Mouse (Mus musculus): ENCODE results near the gene Gtf2i.

The Gtf2i gene

GRCm38 (mm10) chr5:134237936-134238760, 76.4 kb downstream of the Gtf2i start:
- DNase-seq: no peak

DNA sequence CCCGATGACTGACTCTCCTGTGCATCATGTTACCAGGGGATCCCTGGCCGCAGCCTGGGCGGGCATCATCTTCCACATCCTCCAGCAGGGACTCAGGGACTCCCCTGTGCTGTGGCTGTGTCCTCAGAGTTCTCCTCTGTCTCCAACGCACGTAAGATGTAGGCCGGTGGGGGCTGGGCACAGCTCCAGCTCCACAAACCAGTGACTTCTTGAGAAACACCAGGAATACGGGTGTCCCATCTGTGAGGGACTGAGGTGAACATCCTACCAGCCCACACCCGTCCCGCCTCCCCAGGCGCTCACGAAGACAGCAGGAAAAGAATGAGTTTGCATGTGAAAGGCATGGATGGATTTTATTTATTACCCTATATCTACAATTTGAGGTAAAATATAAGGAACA, 77.1 kb downstream of the Gtf2i start:
- no peak for DNase-seq

DNA sequence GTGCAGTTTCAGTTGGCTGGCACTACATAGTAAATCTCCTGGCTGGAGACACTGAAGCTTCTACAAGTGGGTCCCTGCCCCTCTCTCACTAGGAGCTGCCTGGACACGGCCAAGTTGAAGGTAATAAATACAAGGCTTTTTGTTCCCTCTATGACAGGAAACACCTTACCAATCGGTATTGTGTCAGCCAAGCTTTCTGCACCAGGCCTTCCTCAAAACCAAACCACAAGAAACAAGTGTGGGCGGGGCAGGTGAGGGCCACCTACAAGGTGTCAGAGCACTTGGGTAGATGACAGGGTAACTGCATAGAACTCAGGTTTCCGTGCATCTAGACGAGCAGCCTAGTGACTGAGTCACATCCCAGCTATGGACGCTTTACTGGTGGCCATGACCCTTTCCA, 77.8 kb downstream of the Gtf2i start:
- no peak for DNase-seq

GRCm38 (mm10) chr5:134236241-134236640, 78.3 kb downstream of the Gtf2i start:
- DNase-seq: no peak

DNA sequence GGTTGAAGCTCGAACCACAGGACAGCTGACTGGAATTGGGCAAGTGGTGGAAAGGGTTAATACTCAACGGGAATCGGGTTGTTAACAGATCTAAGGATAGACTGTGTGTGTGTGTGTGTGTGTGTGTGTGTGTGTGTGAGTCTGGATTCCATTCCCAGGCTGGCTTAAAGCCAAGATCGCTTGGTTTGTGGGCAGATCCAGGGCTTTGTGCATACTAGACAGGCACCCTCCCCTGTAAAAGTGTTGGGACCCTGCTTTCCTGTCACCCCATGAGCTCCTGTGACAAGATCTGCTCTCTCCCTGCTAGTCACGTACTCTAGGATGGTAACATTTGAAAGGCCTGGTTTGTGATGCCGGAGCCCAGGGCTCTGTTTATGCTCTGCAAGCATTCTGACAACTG, 79.4 kb downstream of the Gtf2i start:
- peak; percentile 84 for DNase-seq

DNA sequence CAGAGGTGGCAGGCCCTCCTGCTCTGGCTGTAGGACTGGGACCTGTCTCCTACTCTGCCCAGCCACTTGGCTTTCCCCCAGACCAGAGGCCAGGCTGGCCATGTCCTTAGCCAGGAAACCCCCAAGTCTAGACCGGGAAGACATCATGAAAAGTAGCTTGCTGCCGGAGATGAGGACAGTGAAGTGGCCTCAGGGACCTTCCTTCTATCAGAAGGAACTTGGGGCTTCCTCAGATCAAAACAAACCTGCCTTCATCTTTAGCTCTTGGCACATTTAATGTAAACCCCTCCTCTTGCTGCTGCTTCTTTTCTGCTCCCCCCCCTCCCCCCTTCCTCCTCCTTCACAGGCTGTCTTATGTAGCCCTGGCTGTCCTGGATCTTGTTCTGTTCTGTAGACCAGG, 80.4 kb downstream of the Gtf2i start:
- no peak for DNase-seq

DNA sequence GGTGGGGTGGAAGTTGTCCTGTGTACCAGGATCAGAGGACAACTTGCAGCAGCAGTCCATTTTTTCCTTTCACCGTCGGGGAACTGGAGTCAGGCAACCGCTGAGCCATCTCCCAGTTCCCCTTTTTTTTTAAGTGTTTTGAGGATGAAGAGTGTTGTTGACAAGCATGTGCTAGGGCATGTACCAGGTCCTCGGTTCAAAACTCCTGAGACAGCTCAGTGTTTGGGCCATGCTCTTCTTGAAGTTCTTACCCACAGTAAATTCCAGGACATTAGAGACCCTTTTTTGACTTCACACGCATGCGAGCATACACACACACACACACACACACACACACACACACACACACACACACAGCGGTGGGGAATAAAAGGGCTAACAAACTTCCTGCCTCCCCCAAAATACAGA, 81.3 kb downstream of the Gtf2i start:
- no peak for DNase-seq

DNA sequence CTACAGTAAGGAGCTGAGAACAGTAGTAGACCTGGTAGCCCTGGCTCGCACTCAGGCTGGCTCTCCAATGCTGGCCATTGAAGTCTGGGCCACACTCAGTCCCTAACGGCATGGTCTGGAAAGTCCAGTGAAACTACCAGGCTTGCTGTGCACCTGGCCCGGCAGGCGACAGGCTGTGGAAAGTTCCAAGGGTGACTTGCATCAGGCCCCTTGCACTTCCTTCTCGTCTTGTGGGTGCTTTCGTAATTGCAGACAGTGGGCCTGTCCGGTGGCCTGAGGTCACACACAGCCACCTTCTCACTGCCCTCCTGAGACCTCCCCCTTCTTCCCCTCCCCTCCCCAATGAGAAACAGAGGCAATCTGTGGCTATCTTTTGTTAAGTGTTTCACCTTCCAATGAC, 82.0 kb downstream of the Gtf2i start:
- DNase-seq: peak; percentile 56

DNA sequence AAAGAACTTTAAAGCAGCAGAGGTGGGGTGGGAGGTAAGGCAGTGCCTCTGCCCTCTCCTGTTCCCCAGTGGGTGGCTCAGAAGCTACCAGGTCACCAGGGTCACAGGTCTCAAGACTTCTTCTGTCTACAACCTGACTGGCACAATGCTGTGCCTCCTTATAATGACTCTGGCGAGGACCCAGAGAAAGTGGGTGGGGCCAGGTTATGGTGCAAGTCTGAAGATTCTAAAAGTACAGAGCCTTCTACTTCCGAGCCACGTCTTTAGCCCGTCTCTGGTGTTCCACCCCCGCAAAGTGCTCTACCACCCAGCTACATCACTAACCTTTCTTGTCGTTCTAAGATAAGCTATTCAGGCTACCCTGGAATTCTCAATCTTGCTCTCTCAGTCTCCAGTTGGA, 82.4 kb downstream of the Gtf2i start:
- DNase-seq: peak; percentile 79

- peak; percentile 51 for DNase-seq
Measured at GRCm38 (mm10) chr5:134231376-134231775, 83.2 kb downstream of the Gtf2i start.

GRCm38 (mm10) chr5:134229391-134229790, 85.2 kb downstream of the Gtf2i start, which contains the start of gene Ncf1:
Gene Ncf1 (minus strand): TSS chr5:134229625.
- no peak for DNase-seq

- DNase-seq: peak; percentile 40
Measured at GRCm38 (mm10) chr5:134228249-134228638, 86.3 kb downstream of the Gtf2i start.

DNA sequence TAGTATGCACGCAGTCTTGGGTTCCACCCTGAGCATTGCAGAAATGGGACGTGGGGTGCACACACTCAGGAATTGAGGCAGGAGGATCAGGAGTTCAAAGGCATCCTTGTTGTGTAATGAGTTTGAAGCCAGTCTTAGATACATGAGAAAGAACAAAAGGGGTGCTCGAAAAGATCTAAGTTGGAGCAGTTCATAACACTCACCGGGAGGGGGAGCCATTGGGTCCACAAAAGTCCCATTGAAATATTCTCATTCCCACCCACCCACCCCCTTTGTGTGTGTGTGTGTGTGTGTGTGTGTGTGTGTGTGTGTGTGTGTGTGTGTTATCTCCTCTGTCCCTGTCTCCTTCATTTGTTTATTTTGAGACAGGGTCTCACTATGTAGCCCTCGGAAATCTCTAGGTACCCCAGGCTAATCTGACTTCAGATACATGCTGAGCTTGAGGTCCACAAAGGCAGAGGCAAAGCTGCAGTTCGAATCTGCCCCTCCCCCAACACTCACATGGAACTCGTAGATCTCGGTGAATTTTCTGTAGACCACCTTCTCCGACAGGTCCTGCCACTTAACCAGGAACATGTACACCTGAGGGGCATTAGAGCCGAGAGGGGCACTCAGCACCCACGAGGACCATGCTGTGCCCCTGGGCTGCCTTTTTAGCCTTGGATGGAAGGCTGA, 86.8 kb downstream of the Gtf2i start:
- peak; percentile 60 for DNase-seq

GRCm38 (mm10) chr5:134226946-134227345, 87.6 kb downstream of the Gtf2i start:
- no peak for DNase-seq

DNA sequence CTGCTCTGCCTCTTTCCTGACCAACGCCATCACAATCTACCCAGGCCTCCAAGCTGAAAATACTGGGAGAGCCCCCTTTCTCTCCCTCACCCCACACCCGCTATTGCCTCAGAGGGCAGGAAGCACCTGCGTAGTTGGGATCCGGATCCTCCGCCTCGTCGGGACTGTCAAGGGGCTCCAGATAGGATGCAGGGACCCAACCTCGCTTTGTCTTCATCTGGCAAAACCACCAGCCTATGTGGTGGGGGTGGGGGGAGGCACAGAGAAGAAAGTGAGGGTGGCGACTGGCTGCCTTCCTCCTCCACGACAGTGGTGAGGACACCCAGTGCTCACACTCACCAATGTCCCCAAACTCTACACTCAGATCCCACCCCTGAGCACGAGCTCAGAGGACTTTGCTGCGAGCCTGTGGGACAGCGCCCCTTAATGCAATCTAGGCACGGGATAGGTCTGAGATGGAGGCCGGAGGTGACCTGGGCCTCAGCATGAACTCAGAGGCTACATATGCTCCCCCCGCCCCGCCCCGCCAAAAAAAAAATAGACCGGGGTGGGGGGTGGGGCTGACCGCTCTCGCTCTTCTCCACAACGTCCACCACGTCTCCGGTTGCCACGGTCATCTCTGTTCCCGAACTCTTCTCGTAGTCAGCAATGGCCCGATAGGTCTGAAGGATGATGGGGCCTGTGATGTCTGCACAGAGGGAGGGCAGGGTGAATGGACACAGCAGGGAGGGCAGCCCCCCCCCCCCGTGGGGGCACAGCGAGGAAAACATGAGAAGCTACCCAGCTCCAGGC, 89.3 kb downstream of the Gtf2i start:
- no peak for DNase-seq

- no peak for DNase-seq
Measured at GRCm38 (mm10) chr5:134221708-134222150, 92.8 kb downstream of the Gtf2i start.

DNA sequence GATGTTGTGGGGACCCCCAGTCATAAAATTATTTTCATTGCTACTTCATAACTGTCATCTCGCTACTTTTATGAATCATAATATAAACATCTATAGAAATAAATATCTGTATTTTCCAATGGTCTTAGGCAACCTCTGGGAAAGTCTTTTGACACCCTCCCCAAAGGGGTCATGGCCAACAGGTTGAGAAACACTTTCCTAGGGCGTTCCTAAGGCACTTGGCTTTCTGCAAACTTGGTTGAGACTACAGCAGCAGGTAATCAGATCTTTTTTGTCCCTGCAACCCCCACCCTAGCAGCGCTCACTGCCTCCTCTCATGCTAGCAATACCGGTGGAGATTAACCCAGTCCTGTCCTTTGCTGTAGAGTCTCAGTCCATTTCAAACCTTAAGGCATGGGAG, 93.3 kb downstream of the Gtf2i start:
- DNase-seq: no peak

DNA sequence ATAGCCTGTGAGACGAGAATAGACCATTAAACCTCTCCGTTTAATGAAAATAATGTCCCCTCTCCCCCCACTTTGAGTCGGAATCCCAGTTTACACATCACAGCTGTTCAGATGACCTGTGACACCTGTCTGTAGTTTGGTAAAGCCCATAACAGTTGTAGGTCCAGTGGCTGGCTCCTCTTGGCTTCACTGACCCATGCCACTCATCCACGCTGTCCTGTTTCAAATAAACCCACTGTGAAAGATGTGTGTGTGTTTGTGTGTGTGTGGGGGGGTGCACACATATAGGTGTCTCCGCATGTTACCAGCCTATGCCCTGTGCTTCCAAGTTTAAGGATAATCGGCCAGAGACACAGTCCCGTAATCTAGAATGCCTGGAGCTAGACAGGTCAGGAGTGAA, 96.7 kb downstream of the Gtf2i start:
- DNase-seq: no peak

DNA sequence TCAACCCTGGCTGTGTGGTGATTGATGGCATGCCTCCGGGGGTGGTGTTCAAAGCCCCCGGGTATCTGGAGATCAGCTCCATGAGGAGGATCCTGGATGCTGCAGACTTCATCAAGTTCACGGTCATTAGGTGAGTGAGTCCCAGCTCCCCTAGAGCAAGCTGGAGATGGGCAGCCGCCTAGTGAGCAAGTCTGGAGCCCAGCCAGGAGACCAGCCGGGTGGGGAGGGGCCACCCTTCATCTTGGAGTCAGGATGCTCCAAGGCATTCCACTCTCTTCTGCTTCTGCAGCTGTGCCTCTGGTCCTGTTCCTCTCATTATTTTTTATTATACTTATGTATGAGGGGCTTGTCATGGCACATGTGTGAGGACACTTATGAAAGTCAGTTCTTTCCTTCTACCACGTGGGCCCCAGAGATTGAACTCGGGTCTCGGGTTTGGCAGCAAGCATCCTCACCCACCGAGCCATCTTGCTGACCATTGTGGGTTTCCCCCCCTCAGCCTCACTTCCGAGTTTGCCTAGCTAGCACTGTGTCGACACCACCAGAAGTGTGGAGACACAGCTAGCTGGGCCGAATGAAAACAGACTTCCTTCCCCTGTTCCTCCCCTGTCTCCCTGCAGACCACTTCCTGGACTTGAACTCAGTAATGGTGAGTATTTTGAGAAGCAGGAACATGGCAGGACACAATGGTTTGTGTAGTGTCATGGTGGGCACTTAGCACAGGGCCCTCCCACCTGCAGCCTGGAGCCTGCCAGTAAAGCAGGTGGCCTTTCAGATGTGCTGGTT, 100.3 kb downstream of the Gtf2i start:
- peak; percentile 57 for DNase-seq

DNA sequence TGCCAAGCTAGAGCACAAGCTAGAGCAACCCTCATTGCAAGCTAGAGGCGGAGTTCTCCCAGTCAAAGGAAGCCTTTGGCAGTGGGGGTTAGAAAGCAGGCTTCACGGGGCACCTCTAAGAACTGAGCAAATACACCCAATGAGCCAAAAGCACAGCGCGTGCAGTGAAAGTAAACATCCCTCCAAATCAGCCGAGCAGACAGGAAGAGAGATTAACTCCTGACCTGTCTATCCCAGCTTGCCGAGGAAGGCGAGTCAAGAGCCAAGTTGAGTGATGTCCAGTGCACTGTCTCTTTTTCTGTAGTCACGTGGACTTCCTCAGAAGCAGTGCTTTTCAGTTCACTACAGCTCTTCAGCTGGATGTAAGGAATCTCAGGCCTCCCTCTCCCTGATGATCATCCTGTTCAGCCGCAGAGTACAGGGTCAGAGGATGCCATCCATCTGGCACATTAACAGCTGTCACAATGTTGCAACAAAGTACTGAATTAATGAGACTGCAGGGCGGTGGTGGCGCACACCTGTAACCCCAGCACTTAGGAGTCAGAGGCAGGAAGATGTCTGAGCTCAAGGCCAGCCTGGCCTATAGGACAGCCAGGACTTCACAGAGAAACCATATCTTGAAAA, 104.5 kb downstream of the Gtf2i start:
- DNase-seq: peak; percentile 82

DNA sequence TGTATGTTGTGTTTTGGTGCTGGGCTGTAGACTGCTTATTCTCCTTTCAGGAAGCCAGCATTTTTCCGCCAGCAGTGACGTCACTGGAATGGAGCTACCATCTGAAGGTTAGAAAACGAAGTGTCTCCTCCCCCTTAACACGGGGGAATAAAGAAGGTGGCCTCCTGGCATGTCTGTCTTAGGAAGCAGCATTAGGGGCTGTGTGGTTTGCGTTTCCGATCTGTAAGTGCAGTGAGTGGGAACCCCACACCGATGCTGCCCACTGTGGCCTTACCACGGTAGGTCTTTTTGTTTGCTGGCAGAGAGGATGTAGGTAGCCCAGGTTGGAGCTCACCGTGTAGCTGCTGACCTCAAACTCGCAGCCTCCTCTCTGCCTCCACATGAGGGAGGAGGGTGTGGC, 107.8 kb downstream of the Gtf2i start:
- DNase-seq: no peak

DNA sequence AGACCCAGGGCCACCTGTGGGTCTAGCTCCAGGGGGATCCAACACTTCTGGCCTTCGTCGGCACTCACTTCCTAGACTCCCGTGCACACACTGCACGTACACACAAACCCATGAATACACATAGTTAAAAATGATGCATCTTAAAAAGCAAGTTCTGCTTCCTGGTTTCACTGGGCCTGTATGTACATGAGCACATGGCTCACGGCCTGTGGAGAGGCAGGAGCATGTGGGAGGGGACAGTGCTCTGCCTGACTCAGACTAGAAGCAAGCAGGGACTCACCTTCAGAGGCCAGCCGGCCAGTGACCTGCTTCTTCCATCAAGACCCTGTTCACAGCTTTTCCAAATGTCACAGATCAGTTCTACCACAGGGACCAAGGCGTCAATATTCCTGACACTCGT, 120.9 kb downstream of the Gtf2i start:
- DNase-seq: no peak
